Mouse (Mus musculus) spleen, adult 2 months (tissue): ENCODE results near the gene Dhtkd1. TPM values are rescaled to one million over a fixed set of nuclear protein-coding genes. Genes with fewer than 3 reads are reported as not detected.

Experiments used
- DNase-seq, 2 experiments: peaks; one replicate each; pipeline versions ENCODE4 v3.0.0 to v3.0.0-alpha.2; 2012 to 2021; ENCODE audit warnings: low spot score in 2 of 2, low read depth in 1 of 2
- H3K27ac ChIP-seq: fragments of 200-500 bp; 2 replicates; pipeline ENCODE4 v1.5.1; 2012; ENCODE audit warnings: low read length, inconsistent platforms; ENCODE audit not compliant: insufficient read depth
- H3K27me3 ChIP-seq: fragments of 200-500 bp; 2 replicates; pipeline ENCODE4 v1.6.1; 2012; ENCODE audit warnings: mild to moderate bottlenecking, moderate library complexity, low read length, inconsistent platforms; ENCODE audit not compliant: control insufficient read depth, insufficient read depth
- H3K36me3 ChIP-seq: fragments of 200-500 bp; 2 replicates; pipeline ENCODE4 v1.6.1; 2012; ENCODE audit warnings: mild to moderate bottlenecking, low read length, inconsistent platforms; ENCODE audit not compliant: control insufficient read depth, insufficient read depth
- H3K4me1 ChIP-seq: fragments of 200-500 bp; 2 replicates; pipeline ENCODE4 v1.6.1; 2011; ENCODE audit warnings: inconsistent platforms; ENCODE audit not compliant: control insufficient read depth, insufficient read depth, insufficient read length
- H3K4me3 ChIP-seq: fragments of 200-500 bp; 2 replicates; pipeline ENCODE4 v1.5.1; 2011; ENCODE audit warnings: mild to moderate bottlenecking, inconsistent platforms; ENCODE audit not compliant: insufficient read depth, insufficient read length; ENCODE audit errors: extremely low read depth
- CTCF ChIP-seq: fragments of 200-500 bp; IDR thresholded peaks from 2 replicates; pipeline ENCODE4 v1.5.1; 2011; ENCODE audit warnings: mild to moderate bottlenecking, inconsistent platforms; ENCODE audit not compliant: insufficient read depth, insufficient read length, insufficient replicate concordance; ENCODE audit errors: extremely low read depth
- POLR2A ChIP-seq: fragments of 200-500 bp; IDR thresholded peaks from 2 replicates; pipeline ENCODE4 v1.6.1; 2011; ENCODE audit warnings: low read depth, low read length, inconsistent platforms
- WGBS: fragments of 180-500 bp; shearing (Covaris S2); methylation state at CpG from one replicate; pipeline ENCODE4 v1.1.7; 2018; 5-methylcytosine and 5-hydroxymethylcytosine counted together
- polyA plus RNA-seq: library from polyadenylated mRNA; depleted of rRNA; stranded (reverse); fragments of >200 nt; gene quantifications from 2 replicates; pipeline ENCODE4 v1.2.3, GENCODE M21; 2012

The Dhtkd1 gene
- polyA plus RNA-seq, 1 experiment: 0.32 TPM

- Histone ChIP-seq H3K4me1 (no peaks in the 10 kb centered on the region; the same call in 1 of the 2 replicates), H3K27me3 (no peaks in the 10 kb centered on the region), H3K27ac (no peak overlapping the region), H3K36me3 (peaks cover 13% of the 10 kb centered on the region; the same call in 1 of the 2 replicates), H3K4me3 (no peak overlapping the region)
- TF ChIP-seq CTCF (no peak), POLR2A (no peak)
- WGBS: 80% methylated on average over 2 of the region's 2 CpGs
- no peak for DNase-seq
Observed at GRCm38 (mm10) chr2:5889412-5889811, 53.2 kb downstream of the Dhtkd1 start.

DNA sequence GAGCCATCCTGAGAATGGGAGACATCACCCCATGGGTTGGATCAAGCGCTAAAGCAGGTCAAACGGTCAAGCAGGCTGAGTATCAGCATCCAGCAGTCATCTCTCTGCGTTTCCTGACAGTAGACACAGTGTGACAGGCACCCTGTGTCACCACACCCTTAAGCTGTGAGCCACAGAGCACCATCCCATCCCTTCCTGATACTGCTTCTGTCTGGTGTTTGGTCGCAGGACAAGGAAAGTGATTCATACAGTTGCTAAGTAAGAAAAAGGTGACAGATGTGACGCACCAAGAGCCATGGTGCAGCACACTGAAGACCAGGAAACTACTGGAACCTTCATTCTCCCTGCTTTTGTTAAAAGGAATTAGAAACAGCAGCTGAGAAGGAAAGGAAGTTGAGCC lies 53.7 kb downstream of the Dhtkd1 start:
- Histone ChIP-seq H3K27me3 (no peaks in the 10 kb centered on the region), H3K4me3 (no peak overlapping the region), H3K27ac (no peak overlapping the region), H3K36me3 (peaks cover 13% of the 10 kb centered on the region; the same call in 1 of the 2 replicates), H3K4me1 (no peaks in the 10 kb centered on the region; the same call in 1 of the 2 replicates)
- DNase-seq: no peak
- TF ChIP-seq POLR2A: no peak
- no peak for TF ChIP-seq CTCF
- 90% methylated on average over 5 of the region's 5 CpGs for WGBS

DNA sequence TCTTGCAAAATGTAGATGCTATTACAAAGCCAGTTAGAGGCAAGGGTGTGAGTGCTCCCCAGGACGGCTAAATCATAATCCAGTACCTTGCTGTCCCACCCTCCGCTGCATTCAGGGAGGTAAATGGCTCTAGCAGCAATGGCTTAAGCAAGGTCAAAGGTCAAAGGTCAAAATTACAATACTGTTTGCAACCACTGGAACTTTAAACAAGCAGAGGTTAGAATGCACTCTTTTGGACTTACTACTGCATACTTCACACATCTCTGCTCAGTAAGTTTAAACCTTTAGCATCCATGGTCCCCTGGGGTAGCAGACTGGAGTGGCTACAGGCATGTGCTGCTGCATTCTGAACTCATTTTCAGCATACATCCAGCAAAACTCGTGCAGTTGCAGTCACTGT lies 65.1 kb downstream of the Dhtkd1 start:
- no peak overlapping the region for H3K27ac ChIP-seq
- peaks cover 6% of the 10 kb centered on the region for H3K36me3 ChIP-seq
- WGBS: 87% methylated on average over 3 of the region's 3 CpGs
- H3K27me3 ChIP-seq: no peaks in the 10 kb centered on the region
- TF ChIP-seq POLR2A (no peak), CTCF (no peak)
- DNase-seq: no peak
- H3K4me1 ChIP-seq: no peaks in the 10 kb centered on the region
- H3K4me3 ChIP-seq: no peak overlapping the region

- TF ChIP-seq POLR2A (no peak), CTCF (no peak)
Observed at GRCm38 (mm10) chr2:5869746-5870145, 72.8 kb downstream of the Dhtkd1 start.

DNA sequence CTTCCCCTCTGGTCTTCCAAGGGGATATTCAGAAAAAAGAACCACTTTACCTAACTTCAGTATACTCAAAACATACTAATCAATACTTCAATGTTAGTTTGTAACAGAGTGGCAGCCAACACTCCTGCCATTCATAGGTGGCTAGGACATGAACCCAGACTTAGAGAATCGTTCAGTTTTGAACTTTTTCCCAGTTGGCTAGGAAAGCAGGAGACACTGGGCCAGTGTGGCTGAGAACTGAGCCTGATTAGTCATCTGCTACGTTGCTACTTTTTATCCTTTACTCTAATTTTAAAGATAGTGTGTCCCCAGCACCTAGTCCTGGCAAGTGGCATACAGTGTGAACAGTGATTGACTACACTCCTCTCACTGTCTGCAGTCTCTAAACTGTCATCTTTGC lies 74.9 kb downstream of the Dhtkd1 start:
- H3K27ac ChIP-seq: no peak overlapping the region

More at GRCm38 (mm10) chr2:5869746-5870145, 72.8 kb downstream of the Dhtkd1 start:
- WGBS: 95% methylated on average over 5 of the region's 5 CpGs
- H3K4me1 ChIP-seq: no peaks in the 10 kb centered on the region
- H3K27ac ChIP-seq: no peak overlapping the region
- DNase-seq: no peak
- H3K4me3 ChIP-seq: no peak overlapping the region
- H3K36me3 ChIP-seq: peaks cover 6% of the 10 kb centered on the region; the same call in 1 of the 2 replicates
- no peaks in the 10 kb centered on the region for H3K27me3 ChIP-seq

DNA sequence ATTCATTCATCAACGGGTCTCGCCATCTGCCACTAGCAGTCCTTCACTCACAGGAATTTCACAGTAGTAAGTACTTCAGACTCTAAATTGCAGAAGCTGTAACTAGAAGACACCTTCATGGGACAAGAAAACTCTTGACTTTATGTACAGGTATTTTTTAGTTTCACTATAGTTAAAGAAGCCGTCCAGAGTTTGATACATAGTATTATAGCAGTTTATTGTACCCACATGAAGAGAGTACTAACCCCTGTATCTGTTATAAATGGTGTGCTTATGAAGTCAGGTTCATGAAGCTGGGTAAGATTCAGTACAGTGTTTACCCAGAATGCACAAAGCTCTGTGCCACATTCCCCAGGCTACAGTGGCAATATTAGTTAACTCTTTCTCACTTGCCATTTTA lies 79.8 kb downstream of the Dhtkd1 start, which contains the start of gene Gm13199:
Gene Gm13199 (minus strand): TSS at position 101 of the 400 bp plus-strand sequence.
- Histone ChIP-seq H3K4me1 (no peaks in the 10 kb centered on the region), H3K27ac (no peak within 1 kb of the TSS), H3K4me3 (no peak within 1 kb of the TSS), H3K27me3 (no peaks in the 10 kb centered on the region), H3K36me3 (peaks cover 8% of the 10 kb centered on the region)
- DNase-seq: no peak
- TF ChIP-seq CTCF (no peak), POLR2A (no peak)
- WGBS: 98% methylated on average over 3 of the region's 3 CpGs

More for the DNA sequence above, 74.9 kb downstream of the Dhtkd1 start:
- Histone ChIP-seq H3K36me3 (peaks cover 5% of the 10 kb centered on the region; the same call in 1 of the 2 replicates), H3K4me3 (no peak overlapping the region), H3K27me3 (no peaks in the 10 kb centered on the region), H3K4me1 (no peaks in the 10 kb centered on the region)
- 92% methylated on average over 2 of the region's 2 CpGs for WGBS
- no peak for TF ChIP-seq CTCF
- TF ChIP-seq POLR2A: no peak
- no peak for DNase-seq

- peaks cover 6% of the 10 kb centered on the region for H3K36me3 ChIP-seq
- H3K4me1 ChIP-seq: no peaks in the 10 kb centered on the region
- H3K27ac ChIP-seq: no peak overlapping the region
- WGBS: 91% methylated on average over 5 of the region's 5 CpGs
- no peak for TF ChIP-seq CTCF
- no peak for TF ChIP-seq POLR2A
- H3K4me3 ChIP-seq: no peak overlapping the region
- H3K27me3 ChIP-seq: no peaks in the 10 kb centered on the region
- DNase-seq: no peak
Observed at GRCm38 (mm10) chr2:5851866-5852265, 90.7 kb downstream of the Dhtkd1 start.
